Mouse (Mus musculus) bone marrow macrophage, adult 2 months (primary cell): Measurements from ENCODE around the gene Colgalt2.

ENCODE experiments used
- CTCF ChIP-seq: IDR thresholded peaks from 2 replicates; pipeline ENCODE4 v1.5.1; 2012; ENCODE audit warnings: low read depth, mild to moderate bottlenecking, low read length, moderate library complexity
- POLR2A ChIP-seq: IDR thresholded peaks from 2 replicates; pipeline ENCODE4 v1.6.1; 2012; ENCODE audit warnings: mild to moderate bottlenecking, low read depth, low read length, borderline replicate concordance

- TF ChIP-seq POLR2A = no peak
- no peak for TF ChIP-seq CTCF
Observed at GRCm38 (mm10) chr1:152413116-152413515, 13.5 kb downstream of the Colgalt2 start.
